Mouse (Mus musculus): ENCODE measurements around the gene Zfp599. TPM values are rescaled to one million over a fixed set of nuclear protein-coding genes. Genes with fewer than 3 reads are reported as not detected.
"Not testable (repeated sequence)": the region's sequence is repeated elsewhere in the genome, so short reads cannot be mapped to it uniquely, and the experiment has no call there.

Zfp599 gene
- not detected in 2 replicates for polyA plus RNA-seq (2012; ENCODE audit: insufficient read depth, insufficient read length, low replicate concordance, missing spikeins)

DNA sequence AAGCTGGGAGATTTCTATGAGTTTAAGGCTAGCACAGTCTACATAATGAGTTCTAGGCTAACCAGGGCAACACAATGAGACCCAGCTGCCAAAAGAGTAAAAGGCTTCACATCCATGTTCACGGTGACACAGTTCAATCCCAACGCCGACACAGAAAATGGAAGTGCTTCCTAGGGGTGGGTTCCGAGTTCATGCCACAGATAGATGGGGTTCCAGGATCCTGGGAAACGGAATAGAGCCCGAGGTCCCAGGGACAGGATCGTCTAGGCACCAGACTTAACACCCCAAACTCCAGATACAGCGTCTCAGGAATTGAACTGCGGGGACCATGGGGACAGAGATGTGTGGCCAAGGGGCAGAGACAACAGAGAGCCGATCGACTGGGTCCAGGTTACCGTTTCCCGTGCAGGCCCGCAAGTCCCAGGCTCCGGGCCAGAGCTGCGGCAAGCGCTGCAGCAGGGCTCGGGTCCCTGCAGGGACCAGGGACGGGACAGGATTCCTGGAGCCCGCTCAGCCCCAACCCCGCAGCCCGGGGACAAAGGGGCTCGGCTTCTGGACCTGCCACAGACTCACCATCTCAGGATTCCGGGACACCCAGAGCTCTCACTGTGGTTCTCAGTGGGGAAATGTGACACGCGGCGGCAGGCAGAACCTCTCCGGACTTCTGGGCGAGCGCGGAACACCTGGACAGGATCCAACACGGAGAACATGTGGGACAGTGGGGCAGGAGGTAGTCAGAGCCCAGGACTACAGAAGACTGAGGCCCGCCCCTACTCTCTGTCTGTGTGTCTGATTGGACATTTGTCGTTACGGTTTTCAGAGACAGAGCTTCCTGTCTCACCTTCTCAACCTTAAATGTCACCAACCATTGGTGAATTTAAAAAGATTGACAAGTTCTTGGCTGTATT is at the start of gene Zfp599:
Gene Zfp599 (minus strand): TSS at position 712 of the 908 bp plus-strand sequence.
- 4% methylated on average over 35 of the region's 35 CpGs for WGBS
- Histone ChIP-seq H3K4me1 (ENCODE audit: control insufficient read depth, insufficient read depth, low read length) (peaks cover 7% of the 10 kb centered on the region), H3K27ac (ENCODE audit: insufficient read depth, low read depth, low read length) (no peak within 1 kb of the TSS), H3K4me3 (ENCODE audit: insufficient read depth, low read depth, low read length) (peak within 1 kb of the TSS; percentile 53)
- TF ChIP-seq CTCF (IDR thresholded peaks at IDR 0.05; ENCODE audit: insufficient read depth, low read depth, low read length): no peak
- no peak for TF ChIP-seq POLR2A (IDR thresholded peaks at IDR 0.05; ENCODE audit: insufficient read depth, low read depth, low read length)

DNA sequence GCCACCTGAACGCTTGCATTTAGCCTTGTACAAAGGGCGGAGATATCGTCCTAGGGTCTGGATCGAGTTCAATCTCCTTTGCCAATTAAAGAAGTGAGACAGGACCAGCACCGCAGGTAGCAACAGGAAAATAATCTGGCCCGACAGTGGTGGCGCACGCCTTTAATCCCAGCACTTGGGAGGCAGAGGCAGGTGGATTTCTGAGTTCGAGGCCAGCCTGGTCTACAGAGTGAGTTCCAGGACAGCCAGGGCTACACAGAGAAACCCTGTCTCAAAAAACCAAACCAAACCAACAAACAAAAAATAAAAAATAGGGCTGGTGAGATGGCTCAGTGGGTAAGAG is 48.2 kb upstream of the Zfp599 start:
- H3K4me1 ChIP-seq (ENCODE audit: control insufficient read depth, insufficient read depth, low read length); H3K27ac ChIP-seq (ENCODE audit: insufficient read depth, low read depth, low read length): not testable (repeated sequence)
- peak overlapping the region; percentile 77 for H3K4me3 ChIP-seq (ENCODE audit: insufficient read depth, low read depth, low read length)
- WGBS: 6% methylated on average over 9 of the region's 9 CpGs

DNA sequence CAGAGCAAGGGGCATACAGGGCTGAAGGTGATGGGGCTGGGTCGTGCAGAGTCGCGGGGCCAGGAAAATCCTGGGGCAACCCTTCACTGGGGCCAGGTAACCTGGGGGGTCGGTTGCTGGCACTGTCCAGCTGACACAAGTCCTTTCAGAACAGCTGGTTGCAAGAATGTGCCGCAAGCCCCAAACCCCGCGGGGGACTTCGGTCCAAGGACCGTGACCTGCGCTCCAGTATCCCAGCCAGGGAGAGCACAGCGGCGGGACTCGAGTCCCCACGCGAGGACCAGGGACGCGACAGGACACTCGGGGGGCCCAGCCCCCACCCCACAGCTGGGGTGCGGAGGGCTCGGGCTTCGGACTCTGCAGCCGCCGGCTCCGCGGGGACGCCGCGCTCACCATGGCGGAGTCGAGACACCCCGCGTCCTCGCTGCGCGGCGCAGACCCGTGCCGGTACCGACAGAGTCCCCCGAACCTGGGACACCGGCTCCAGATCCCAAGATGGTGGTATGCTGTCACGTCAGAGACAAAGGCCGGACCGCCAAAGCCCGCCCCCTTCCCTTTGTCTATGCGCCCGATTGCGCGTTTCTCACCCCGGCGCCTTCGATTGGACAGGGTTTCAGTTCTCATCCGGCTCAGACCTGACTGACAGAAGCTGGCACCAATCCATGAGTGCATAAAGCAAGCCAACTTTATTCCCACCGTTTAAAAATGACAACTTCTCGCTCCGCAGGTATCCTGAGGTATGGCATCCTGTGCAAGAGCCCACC is 47.6 kb upstream of the Zfp599 start, which contains the start of gene Zfp810:
Gene Zfp810 (minus strand): TSS at position 493 of the 764 bp plus-strand sequence.
- peaks cover 6% of the 10 kb centered on the region; the same call in 1 of the 2 replicates for H3K4me1 ChIP-seq (ENCODE audit: control insufficient read depth, insufficient read depth, low read length)
- WGBS: under 1% methylated on average over 56 of the region's 56 CpGs
- H3K27ac ChIP-seq (ENCODE audit: insufficient read depth, low read depth, low read length): peak within 1 kb of the TSS; percentile 56
- TF ChIP-seq POLR2A (IDR thresholded peaks at IDR 0.05; ENCODE audit: insufficient read depth, low read depth, low read length) (peak; percentile 49), CTCF (IDR thresholded peaks at IDR 0.05; ENCODE audit: insufficient read depth, low read depth, low read length) (no peak)
- H3K4me3 ChIP-seq (ENCODE audit: insufficient read depth, low read depth, low read length): peak within 1 kb of the TSS; percentile 77

DNA sequence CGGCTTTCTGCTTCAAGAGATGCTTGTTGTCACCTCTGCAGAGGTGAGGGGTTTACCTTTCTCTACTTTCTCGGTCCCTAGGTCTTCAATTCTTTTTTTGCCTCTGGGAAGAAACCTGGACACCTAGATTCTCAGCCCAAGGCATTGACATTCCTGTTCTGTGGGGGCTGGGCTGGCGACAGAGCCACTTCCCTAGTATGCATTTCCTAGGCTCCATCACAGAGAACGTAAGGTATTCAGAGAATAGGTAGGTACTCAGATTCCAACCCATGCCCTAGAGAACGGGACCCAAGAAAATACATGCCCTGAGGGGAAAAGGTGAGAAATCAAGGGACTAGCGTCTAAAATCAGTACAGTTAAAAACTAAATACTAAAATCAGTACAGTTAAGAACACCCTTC is 47.0 kb upstream of the Zfp599 start:
- no peak for TF ChIP-seq POLR2A (IDR thresholded peaks at IDR 0.05; ENCODE audit: insufficient read depth, low read depth, low read length)
- TF ChIP-seq CTCF (IDR thresholded peaks at IDR 0.05; ENCODE audit: insufficient read depth, low read depth, low read length): no peak
- Histone ChIP-seq H3K4me1 (ENCODE audit: control insufficient read depth, insufficient read depth, low read length) (peaks cover 6% of the 10 kb centered on the region; the same call in 1 of the 2 replicates), H3K4me3 (ENCODE audit: insufficient read depth, low read depth, low read length) (peak overlapping the region; percentile 77), H3K27ac (ENCODE audit: insufficient read depth, low read depth, low read length) (no peak overlapping the region; the same call in 1 of the 2 replicates)
- 14% methylated on average over 6 of the region's 6 CpGs for WGBS

DNA sequence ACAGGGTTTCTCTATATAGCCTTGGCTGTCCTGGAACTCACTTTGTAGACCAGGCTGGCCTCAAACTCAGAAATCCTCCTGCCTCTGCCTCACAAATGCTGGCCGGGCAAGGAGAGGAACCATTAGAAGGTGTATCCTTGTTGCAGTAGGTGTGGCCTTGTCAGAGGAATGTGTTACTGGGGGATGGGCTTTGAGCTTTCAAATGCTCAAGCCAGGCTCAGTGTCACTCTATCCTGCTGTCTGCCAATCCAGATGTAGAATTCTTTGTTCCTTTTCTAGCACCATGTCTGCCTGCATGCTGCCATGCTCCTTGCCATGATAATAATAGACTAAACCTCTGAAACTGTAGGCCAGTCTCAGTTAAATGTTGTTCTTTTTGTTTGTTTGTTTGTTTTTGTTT is 42.5 kb upstream of the Zfp599 start:
- 97% methylated on average over 1 of the region's 1 CpGs for WGBS
- H3K4me1 ChIP-seq (ENCODE audit: control insufficient read depth, insufficient read depth, low read length): peaks cover 6% of the 10 kb centered on the region; the same call in 1 of the 2 replicates
- TF ChIP-seq POLR2A (IDR thresholded peaks at IDR 0.05; ENCODE audit: insufficient read depth, low read depth, low read length) (no peak), CTCF (IDR thresholded peaks at IDR 0.05; ENCODE audit: insufficient read depth, low read depth, low read length) (no peak)
- H3K4me3 ChIP-seq (ENCODE audit: insufficient read depth, low read depth, low read length): no peak overlapping the region
- no peak overlapping the region for H3K27ac ChIP-seq (ENCODE audit: insufficient read depth, low read depth, low read length)

DNA sequence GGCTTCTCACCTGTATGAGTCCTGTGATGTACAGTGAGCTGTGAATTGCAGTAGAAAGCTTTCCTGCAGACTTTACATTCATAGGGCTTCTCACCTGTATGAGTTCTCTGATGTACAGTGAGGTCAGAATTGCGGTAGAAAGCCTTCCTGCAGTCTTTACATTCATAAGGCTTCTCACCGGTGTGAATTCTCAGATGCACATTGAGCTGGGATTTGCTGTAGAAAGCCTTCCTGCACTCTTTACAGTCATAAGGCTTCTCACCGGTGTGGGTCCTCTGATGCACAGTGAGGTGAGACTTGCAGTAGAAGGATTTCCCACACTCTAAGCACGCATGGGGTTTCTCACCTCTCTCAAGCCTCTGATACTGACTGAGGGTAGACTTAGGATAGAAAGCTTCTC is 19.0 kb upstream of the Zfp599 start:
- TF ChIP-seq POLR2A (IDR thresholded peaks at IDR 0.05; ENCODE audit: insufficient read depth, low read depth, low read length): no peak
- no peak for TF ChIP-seq CTCF (IDR thresholded peaks at IDR 0.05; ENCODE audit: insufficient read depth, low read depth, low read length)
- Histone ChIP-seq H3K27ac (ENCODE audit: insufficient read depth, low read depth, low read length) (no peak overlapping the region), H3K4me3 (ENCODE audit: insufficient read depth, low read depth, low read length) (no peak overlapping the region), H3K4me1 (ENCODE audit: control insufficient read depth, insufficient read depth, low read length) (no peaks in the 10 kb centered on the region)
- 98% methylated on average over 4 of the region's 4 CpGs for WGBS

DNA sequence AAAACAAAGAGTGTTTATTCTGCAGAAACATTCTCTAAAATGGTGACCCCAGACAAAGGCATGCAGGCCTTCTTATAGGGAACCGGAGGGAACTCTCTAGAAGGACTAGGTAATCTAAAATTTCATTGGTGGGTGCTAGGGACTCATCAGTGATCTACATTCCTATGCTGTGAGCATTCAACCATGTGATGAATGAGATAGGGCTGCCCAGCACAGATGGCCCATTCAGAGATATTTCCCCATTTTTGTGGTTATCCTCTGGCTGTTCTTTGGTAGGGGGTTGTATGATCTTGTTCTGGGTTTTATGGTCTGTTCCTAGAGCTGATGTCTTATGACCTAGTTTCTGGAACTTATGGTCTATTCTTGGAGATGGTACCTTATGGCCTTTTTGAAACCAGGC is 9.2 kb upstream of the Zfp599 start:
- no peak for TF ChIP-seq CTCF (IDR thresholded peaks at IDR 0.05; ENCODE audit: insufficient read depth, low read depth, low read length)
- WGBS: 93% methylated on average over 1 of the region's 1 CpGs

DNA sequence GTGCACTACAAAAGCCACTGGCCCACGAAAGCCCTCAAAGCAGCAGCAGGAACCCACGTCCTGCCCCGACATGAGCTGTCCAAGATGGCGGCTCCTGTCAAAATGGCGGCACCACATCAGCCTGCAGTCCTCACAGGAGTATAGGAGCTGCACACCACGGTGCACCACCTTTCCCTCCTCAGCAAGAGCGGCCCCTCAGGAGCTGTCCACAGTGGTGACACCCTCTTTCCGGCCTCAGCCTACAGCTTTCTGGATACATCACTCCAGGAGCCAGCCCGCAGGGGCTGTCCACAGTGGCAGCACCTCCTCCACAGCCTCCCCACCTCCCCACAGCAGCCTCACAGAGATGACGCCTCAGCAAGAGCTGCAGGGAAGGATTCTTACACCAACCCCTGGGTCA is 2.9 kb upstream of the Zfp599 start:
- no peak for TF ChIP-seq CTCF (IDR thresholded peaks at IDR 0.05; ENCODE audit: insufficient read depth, low read depth, low read length)
- no peak for TF ChIP-seq POLR2A (IDR thresholded peaks at IDR 0.05; ENCODE audit: insufficient read depth, low read depth, low read length)
- 92% methylated on average over 10 of the region's 10 CpGs for WGBS
- no peak overlapping the region for H3K4me3 ChIP-seq (ENCODE audit: insufficient read depth, low read depth, low read length)
- H3K27ac ChIP-seq (ENCODE audit: insufficient read depth, low read depth, low read length): no peak overlapping the region
- H3K4me1 ChIP-seq (ENCODE audit: control insufficient read depth, insufficient read depth, low read length): peaks cover 7% of the 10 kb centered on the region

More for the DNA sequence above, 9.2 kb upstream of the Zfp599 start:
- Histone ChIP-seq H3K27ac (ENCODE audit: insufficient read depth, low read depth, low read length) (no peak overlapping the region), H3K4me1 (ENCODE audit: control insufficient read depth, insufficient read depth, low read length) (no peaks in the 10 kb centered on the region), H3K4me3 (ENCODE audit: insufficient read depth, low read depth, low read length) (no peak overlapping the region)

DNA sequence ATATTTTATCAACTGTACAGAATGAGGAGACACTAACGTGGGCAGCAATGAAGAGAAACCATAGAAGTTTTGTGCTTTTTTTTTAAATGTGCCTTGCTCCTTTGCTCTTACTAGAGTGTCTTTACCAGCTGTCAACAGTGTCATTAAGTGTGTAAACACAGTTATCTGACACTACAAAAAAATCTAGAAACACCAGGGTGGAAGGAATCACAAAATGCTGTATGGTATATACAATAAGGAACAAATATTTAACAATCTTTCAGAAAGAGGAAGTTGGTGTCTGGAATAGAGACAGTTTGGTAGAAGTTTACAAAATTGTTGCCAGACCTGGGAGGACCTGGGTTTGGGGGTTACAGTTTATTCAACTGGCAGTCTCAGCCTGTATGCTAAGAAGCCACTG is 1.9 kb upstream of the Zfp599 start:
- Histone ChIP-seq H3K4me1 (ENCODE audit: control insufficient read depth, insufficient read depth, low read length) (peaks cover 7% of the 10 kb centered on the region), H3K27ac (ENCODE audit: insufficient read depth, low read depth, low read length) (no peak overlapping the region), H3K4me3 (ENCODE audit: insufficient read depth, low read depth, low read length) (no peak overlapping the region)
- TF ChIP-seq CTCF (IDR thresholded peaks at IDR 0.05; ENCODE audit: insufficient read depth, low read depth, low read length) (no peak), POLR2A (IDR thresholded peaks at IDR 0.05; ENCODE audit: insufficient read depth, low read depth, low read length) (no peak)
- WGBS: 88% methylated on average over 1 of the region's 1 CpGs

Data from olfactory bulb, adult 2 months (tissue).